Mouse (Mus musculus): ENCODE measurements around the gene Tph1.

GRCm38 (mm10) chr7:46715600-46715999 is 43.3 kb upstream of the Tph1 start, which contains the start of gene Saa3:
- TF ChIP-seq CTCF (IDR thresholded peaks at IDR 0.05; ENCODE audit: borderline replicate concordance, extremely low read depth, insufficient read depth, insufficient read length) (no peak), POLR2A (IDR thresholded peaks at IDR 0.05; ENCODE audit: borderline replicate concordance, extremely low read depth, insufficient read depth, insufficient read length, poor library complexity, severe bottlenecking) (no peak)

All from brain, embryonic 14.5 days (tissue).